Mouse (Mus musculus): ENCODE data around the gene Plscr5. TPM values are rescaled to one million over a fixed set of nuclear protein-coding genes. Genes with fewer than 3 reads are reported as not detected.

Gene Plscr5
- polyA plus RNA-seq, 1 experiment from 2014 or later, result not detected

GRCm38 (mm10) chr9:92226127-92226655, 33.5 kb downstream of the Plscr5 start:
- no peak for TF ChIP-seq CTCF (IDR thresholded peaks at IDR 0.05; ENCODE audit: low read depth)
- DNase-seq (no peak), ATAC-seq (ENCODE audit: insufficient read depth) (no peak)
- no peak overlapping the region for H3K4me3 ChIP-seq (ENCODE audit: low read depth, low read length)
- no peaks in the 10 kb centered on the region for H3K27me3 ChIP-seq (ENCODE audit: insufficient read depth, low read length)
- no peak overlapping the region for H3K27ac ChIP-seq (ENCODE audit: low read depth)
- WGBS, result 53% methylated on average over 3 of the region's 3 CpGs
- no peaks in the 10 kb centered on the region for H3K36me3 ChIP-seq (ENCODE audit: insufficient read depth)
- no peak overlapping the region for H3K9ac ChIP-seq
- H3K4me2 ChIP-seq, result no peak overlapping the region
- H3K4me1 ChIP-seq (ENCODE audit: insufficient read depth), result no peaks in the 10 kb centered on the region
- H3K9me3 ChIP-seq (ENCODE audit: low read depth, low read length), result no peaks in the 10 kb centered on the region

DNA sequence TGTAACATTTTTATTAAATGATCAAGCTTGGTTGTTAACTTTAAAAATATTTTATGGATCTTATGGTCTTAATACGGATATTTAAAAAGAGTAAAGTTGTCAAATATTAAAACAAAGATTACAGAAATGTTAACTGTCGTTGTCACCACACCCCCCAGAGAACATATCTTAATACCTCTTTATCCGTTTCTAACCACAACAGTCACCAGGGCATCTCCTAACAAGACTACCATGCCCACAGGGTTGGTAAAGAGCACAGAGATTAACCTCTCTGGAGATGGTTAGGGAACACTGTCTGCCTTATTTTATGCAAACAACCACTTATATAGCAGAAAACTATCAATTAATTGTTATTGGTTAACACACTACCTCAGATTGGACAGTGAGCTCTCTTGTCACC, 34.1 kb downstream of the Plscr5 start:
- Histone ChIP-seq H3K4me3 (ENCODE audit: low read depth, low read length) (no peak overlapping the region), H3K9ac (no peak overlapping the region), H3K4me2 (no peak overlapping the region), H3K4me1 (ENCODE audit: insufficient read depth) (no peaks in the 10 kb centered on the region), H3K9me3 (ENCODE audit: low read depth, low read length) (no peaks in the 10 kb centered on the region), H3K36me3 (ENCODE audit: insufficient read depth) (no peaks in the 10 kb centered on the region), H3K27me3 (ENCODE audit: insufficient read depth, low read length) (no peaks in the 10 kb centered on the region), H3K27ac (ENCODE audit: low read depth) (no peak overlapping the region)
- 76% methylated on average over 3 of the region's 3 CpGs for WGBS
- ATAC-seq (ENCODE audit: insufficient read depth) (no peak), DNase-seq (no peak)
- no peak for TF ChIP-seq CTCF (IDR thresholded peaks at IDR 0.05; ENCODE audit: low read depth)

DNA sequence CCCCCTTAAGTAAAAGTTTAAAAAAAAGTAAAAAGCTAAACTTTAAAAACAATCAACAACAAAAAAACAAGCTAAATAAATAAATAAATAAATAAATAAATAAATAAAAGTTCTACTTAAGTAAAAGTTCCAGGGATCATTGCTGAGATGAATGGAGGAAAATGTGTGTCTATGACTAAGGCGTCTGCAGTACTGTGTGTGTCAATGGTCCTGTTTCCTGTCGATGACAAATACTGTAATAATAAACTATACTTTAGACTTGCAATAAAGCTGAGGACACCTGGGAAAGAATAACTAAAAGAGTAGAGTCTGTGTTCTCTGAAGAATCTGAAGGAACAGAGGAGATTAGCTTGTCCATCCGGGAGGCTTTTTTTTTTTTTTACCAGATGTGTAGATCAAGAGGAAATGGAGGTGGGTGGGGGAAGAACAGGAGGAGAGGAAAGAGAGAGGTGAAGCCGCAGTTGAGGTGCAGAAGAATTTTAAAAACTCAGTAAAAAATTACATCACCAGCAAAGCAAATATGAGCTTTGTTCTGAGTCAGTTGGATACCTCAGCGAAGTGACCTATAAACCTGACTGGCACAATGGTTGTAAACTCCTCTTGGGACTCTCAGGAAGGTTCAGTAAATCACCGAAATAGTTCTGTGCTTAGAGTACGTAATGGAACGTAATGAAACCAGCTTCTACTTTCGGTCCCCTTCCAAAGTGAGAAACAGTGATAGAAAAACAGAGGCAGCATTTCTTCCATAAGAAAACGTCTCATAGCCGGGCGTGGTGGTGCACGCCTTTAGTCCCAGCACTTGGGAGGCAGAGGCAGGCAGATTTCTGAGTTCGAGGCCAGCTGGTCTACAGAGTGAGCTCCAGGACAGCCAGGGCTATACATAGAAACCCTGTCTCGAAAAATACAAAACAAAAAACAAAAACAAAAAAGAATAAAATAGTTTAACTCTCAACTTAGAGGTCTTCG, 36.4 kb downstream of the Plscr5 start:
- TF ChIP-seq CTCF (IDR thresholded peaks at IDR 0.05; ENCODE audit: low read depth), result no peak
- H3K9me3 ChIP-seq (ENCODE audit: low read depth, low read length), result no peaks in the 10 kb centered on the region
- 73% methylated on average over 16 of the region's 16 CpGs for WGBS
- DNase-seq (no peak), ATAC-seq (ENCODE audit: insufficient read depth) (no peak)
- no peaks in the 10 kb centered on the region for H3K4me1 ChIP-seq (ENCODE audit: insufficient read depth)
- no peak overlapping the region for H3K4me3 ChIP-seq (ENCODE audit: low read depth, low read length)
- no peaks in the 10 kb centered on the region for H3K36me3 ChIP-seq (ENCODE audit: insufficient read depth)
- no peak overlapping the region for H3K27ac ChIP-seq (ENCODE audit: low read depth)
- no peak overlapping the region for H3K9ac ChIP-seq
- H3K27me3 ChIP-seq (ENCODE audit: insufficient read depth, low read length), result no peaks in the 10 kb centered on the region
- no peak overlapping the region for H3K4me2 ChIP-seq

DNA sequence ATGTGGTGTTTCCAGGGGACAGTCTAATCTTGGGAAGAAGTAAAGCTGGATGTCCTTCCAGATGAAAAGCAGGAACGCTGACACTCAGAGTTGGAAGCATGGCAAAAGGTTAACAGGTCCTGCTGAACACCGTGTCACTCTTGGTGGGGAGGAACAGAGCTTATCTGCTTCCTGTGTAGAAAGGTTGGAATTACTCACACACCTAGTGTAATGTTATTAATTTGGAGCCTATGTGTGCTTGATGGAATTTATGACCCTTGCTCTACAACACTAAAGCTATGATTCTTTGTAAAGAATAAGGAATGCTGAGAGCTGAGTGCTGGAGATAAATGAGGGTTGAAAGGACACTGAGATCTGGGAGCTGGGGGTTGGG, 37.1 kb downstream of the Plscr5 start:
- 37% methylated on average over 2 of the region's 2 CpGs for WGBS
- H3K27me3 ChIP-seq (ENCODE audit: insufficient read depth, low read length), result no peaks in the 10 kb centered on the region
- H3K4me2 ChIP-seq, result no peak overlapping the region
- no peak overlapping the region for H3K9ac ChIP-seq
- no peak overlapping the region for H3K4me3 ChIP-seq (ENCODE audit: low read depth, low read length)
- DNase-seq (no peak), ATAC-seq (ENCODE audit: insufficient read depth) (no peak; the same call in 1 of the 2 replicates)
- no peak for TF ChIP-seq CTCF (IDR thresholded peaks at IDR 0.05; ENCODE audit: low read depth)
- no peaks in the 10 kb centered on the region for H3K36me3 ChIP-seq (ENCODE audit: insufficient read depth)
- no peaks in the 10 kb centered on the region for H3K4me1 ChIP-seq (ENCODE audit: insufficient read depth)
- no peak overlapping the region for H3K27ac ChIP-seq (ENCODE audit: low read depth)
- no peaks in the 10 kb centered on the region for H3K9me3 ChIP-seq (ENCODE audit: low read depth, low read length)

GRCm38 (mm10) chr9:92234901-92235458, 42.2 kb downstream of the Plscr5 start:
- H3K27me3 ChIP-seq (ENCODE audit: insufficient read depth, low read length), result no peaks in the 10 kb centered on the region
- H3K36me3 ChIP-seq (ENCODE audit: insufficient read depth), result no peaks in the 10 kb centered on the region
- H3K9me3 ChIP-seq (ENCODE audit: low read depth, low read length), result no peaks in the 10 kb centered on the region
- H3K27ac ChIP-seq (ENCODE audit: low read depth), result no peak overlapping the region
- TF ChIP-seq CTCF (IDR thresholded peaks at IDR 0.05; ENCODE audit: low read depth), result no peak
- H3K4me2 ChIP-seq, result no peak overlapping the region
- DNase-seq (no peak), ATAC-seq (ENCODE audit: insufficient read depth) (no peak)
- H3K4me1 ChIP-seq (ENCODE audit: insufficient read depth), result no peaks in the 10 kb centered on the region
- H3K4me3 ChIP-seq (ENCODE audit: low read depth, low read length), result no peak overlapping the region
- WGBS, result 70% methylated on average over 11 of the region's 11 CpGs
- no peak overlapping the region for H3K9ac ChIP-seq

- TF ChIP-seq CTCF (IDR thresholded peaks at IDR 0.05; ENCODE audit: low read depth), result no peak
- Histone ChIP-seq H3K4me3 (ENCODE audit: low read depth, low read length) (no peak overlapping the region), H3K4me2 (no peak overlapping the region), H3K4me1 (ENCODE audit: insufficient read depth) (no peaks in the 10 kb centered on the region), H3K36me3 (ENCODE audit: insufficient read depth) (no peaks in the 10 kb centered on the region), H3K27me3 (ENCODE audit: insufficient read depth, low read length) (no peaks in the 10 kb centered on the region), H3K9me3 (ENCODE audit: low read depth, low read length) (no peaks in the 10 kb centered on the region), H3K9ac (no peak overlapping the region), H3K27ac (ENCODE audit: low read depth) (no peak overlapping the region)
- no peak for DNase-seq
- WGBS, result 68% methylated on average over 7 of the region's 7 CpGs
- no peak for ATAC-seq (ENCODE audit: insufficient read depth)
Measured at GRCm38 (mm10) chr9:92248773-92249446, 56.2 kb downstream of the Plscr5 start.

DNA sequence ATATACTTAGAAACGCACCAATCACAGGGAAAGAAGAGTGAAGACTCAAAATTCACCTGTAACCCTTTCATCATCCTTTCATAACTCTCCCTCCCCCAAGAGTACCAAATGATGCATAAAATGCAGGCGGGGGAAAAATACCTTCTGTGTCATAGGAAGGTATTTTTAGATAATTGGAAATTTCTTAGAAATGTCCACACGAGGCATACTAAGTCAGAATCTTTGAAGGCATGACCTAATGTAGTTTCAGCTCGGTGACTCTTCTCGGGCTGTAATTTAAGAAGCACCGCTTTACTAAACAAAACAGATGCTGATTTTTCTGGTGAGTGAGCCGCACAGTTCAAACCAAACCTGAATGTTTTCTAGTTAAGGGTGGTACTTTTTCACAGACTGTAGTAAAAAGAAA, 56.7 kb downstream of the Plscr5 start, which contains the start of gene Plscr1:
TSS of gene Plscr1 (plus strand) at position 304 of the 406 bp plus-strand sequence.
- WGBS, result 38% methylated on average over 7 of the region's 7 CpGs
- TF ChIP-seq CTCF (IDR thresholded peaks at IDR 0.05; ENCODE audit: low read depth), result no peak
- no peaks in the 10 kb centered on the region for H3K4me1 ChIP-seq (ENCODE audit: insufficient read depth)
- no peaks in the 10 kb centered on the region for H3K9me3 ChIP-seq (ENCODE audit: low read depth, low read length)
- H3K27ac ChIP-seq (ENCODE audit: low read depth), result peak within 1 kb of the TSS; percentile 92
- peak within 1 kb of the TSS; percentile 57 for H3K4me2 ChIP-seq
- no peaks in the 10 kb centered on the region for H3K27me3 ChIP-seq (ENCODE audit: insufficient read depth, low read length)
- H3K9ac ChIP-seq, result peak within 1 kb of the TSS; percentile 77
- peak within 1 kb of the TSS; percentile 67 for H3K4me3 ChIP-seq (ENCODE audit: low read depth, low read length)
- peak; percentile 27 for DNase-seq
- H3K36me3 ChIP-seq (ENCODE audit: insufficient read depth), result no peaks in the 10 kb centered on the region
- no peak for ATAC-seq (ENCODE audit: insufficient read depth)

All from lung, embryonic 14.5 days (tissue).